Mouse (Mus musculus) midbrain, postnatal 0 days (tissue): ENCODE measurements around the gene 4933430I17Rik. TPM values are rescaled to one million over a fixed set of nuclear protein-coding genes. Genes with fewer than 3 reads are reported as not detected.
A peak's percentile ranks its signal among the peaks of the same experiment; 100 is the strongest.

Experiments
- ATAC-seq: fragments of 200-750 bp; cut with Nextera tagmentation; 2 replicates; pipeline ENCODE4 v1.8.0; 2017; ENCODE audit warnings: moderate number of reproducible peaks, mild to moderate bottlenecking, moderate TSS enrichment, moderate library complexity; ENCODE audit not compliant: low FRiP score
- DNase-seq: peaks from one replicate; pipeline ENCODE4 v3.0.0-alpha.2; 2015; ENCODE audit warnings: low spot score
- H3K27ac ChIP-seq: fragments of 300-500 bp; sonication (generic); 2 replicates; pipeline ENCODE4 v1.5.1; 2014; ENCODE audit warnings: low read depth, mild to moderate bottlenecking, low read length, mixed read lengths
- H3K27me3 ChIP-seq: fragments of 300-500 bp; sonication (generic); 2 replicates; pipeline ENCODE4 v1.6.1; 2014; ENCODE audit warnings: low read length, control low read depth, mixed read lengths; ENCODE audit not compliant: insufficient read depth
- H3K36me3 ChIP-seq: fragments of 300-500 bp; sonication (generic); 2 replicates; pipeline ENCODE4 v1.6.1; 2014; ENCODE audit warnings: low read length, control low read depth, mixed read lengths; ENCODE audit not compliant: insufficient read depth
- H3K4me1 ChIP-seq: fragments of 300-500 bp; sonication (generic); 2 replicates; pipeline ENCODE4 v1.6.1; 2014; ENCODE audit warnings: mild to moderate bottlenecking, control low read depth, antibody characterized with exemption, low read length, mixed read lengths; ENCODE audit not compliant: insufficient read depth
- H3K4me2 ChIP-seq: fragments of 300-500 bp; sonication (generic); 2 replicates; pipeline ENCODE4 v1.6.1; 2014; ENCODE audit warnings: low read depth, mild to moderate bottlenecking, low read length, mixed read lengths; ENCODE audit not compliant: poor library complexity, severe bottlenecking
- H3K4me3 ChIP-seq: fragments of 300-500 bp; sonication (generic); 2 replicates; pipeline ENCODE4 v1.5.1; 2014; ENCODE audit warnings: low read depth, mild to moderate bottlenecking, low read length, moderate library complexity
- H3K9ac ChIP-seq: fragments of 300-500 bp; sonication (generic); replicated peaks from 2 replicates; pipeline ENCODE4 v1.6.1; 2014; ENCODE audit warnings: mild to moderate bottlenecking, low read length, moderate library complexity, mixed read lengths; ENCODE audit not compliant: poor library complexity, severe bottlenecking
- H3K9me3 ChIP-seq: fragments of 300-500 bp; sonication (generic); 2 replicates; pipeline ENCODE4 v1.6.1; 2016; ENCODE audit warnings: low read length, control low read depth
- CTCF ChIP-seq: IDR thresholded peaks from 2 replicates; pipeline ENCODE4 v1.5.1; 2016; ENCODE audit warnings: antibody characterized with exemption, mild to moderate bottlenecking
- WGBS: fragments of 180-500 bp; shearing (Covaris S2); extraction: QIAGEN DNeasy Blood & Tissue Kit; methylation state at CpG from one replicate; pipeline ENCODE4 v1.1.7; 2014; 5-methylcytosine and 5-hydroxymethylcytosine counted together
- polyA plus RNA-seq: library from polyadenylated mRNA; unstranded; fragments of >200 nt; fragmentation: Nextera tagmentation; extraction: Ambion mirVana; gene quantifications from 2 replicates; pipeline ENCODE4 v1.2.1, GENCODE M21; 2015
- total RNA-seq: library from RNA; depleted of rRNA; stranded (reverse); fragments of >200 nt; gene quantifications from 2 replicates; pipeline ENCODE4 v1.2.3, GENCODE M21; 2014

Gene 4933430I17Rik
- total and polyA plus RNA-seq, 2 experiments from 2014 or later, result 0.38 to 0.80 TPM

- no peak for TF ChIP-seq CTCF
- Histone ChIP-seq H3K27me3 (no peaks in the 10 kb centered on the region), H3K9ac (no peak overlapping the region), H3K4me2 (peak overlapping the region; percentile 10; the same call in 1 of the 2 replicates), H3K4me1 (no peaks in the 10 kb centered on the region), H3K36me3 (no peaks in the 10 kb centered on the region), H3K4me3 (no peak overlapping the region), H3K9me3 (no peaks in the 10 kb centered on the region), H3K27ac (no peak overlapping the region)
- DNase-seq, result no peak
- no peak for ATAC-seq
- 42% methylated on average over 3 of the region's 3 CpGs for WGBS
Observed at GRCm38 (mm10) chr4:62561630-62562001, 36.4 kb downstream of the 4933430I17Rik start.

DNA sequence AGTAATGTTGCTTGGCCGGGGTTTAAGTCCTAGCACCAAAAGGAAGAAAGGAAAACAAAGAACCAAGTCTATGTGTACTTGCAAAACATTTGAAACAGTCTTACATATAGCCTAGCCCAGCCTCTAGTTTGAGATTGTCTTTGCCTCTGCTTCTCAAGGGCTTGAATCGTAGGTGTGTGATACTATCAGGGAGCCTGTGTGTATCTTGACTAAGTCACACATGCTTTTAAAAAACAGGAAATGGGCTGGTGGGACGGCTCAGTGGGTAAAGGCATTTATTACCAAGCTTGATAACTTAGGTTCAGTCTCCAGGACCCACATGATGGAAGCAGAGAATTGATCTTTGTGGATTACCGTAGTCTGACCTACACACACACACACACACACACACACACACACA lies 36.8 kb downstream of the 4933430I17Rik start:
- Histone ChIP-seq H3K9ac (no peak overlapping the region), H3K9me3 (no peaks in the 10 kb centered on the region), H3K27me3 (no peaks in the 10 kb centered on the region), H3K4me3 (no peak overlapping the region), H3K27ac (no peak overlapping the region), H3K4me2 (no peak overlapping the region), H3K4me1 (no peaks in the 10 kb centered on the region), H3K36me3 (no peaks in the 10 kb centered on the region)
- ATAC-seq (no peak), DNase-seq (no peak)
- WGBS, result 70% methylated on average over 4 of the region's 4 CpGs
- no peak for TF ChIP-seq CTCF

GRCm38 (mm10) chr4:62566530-62566929 lies 41.4 kb downstream of the 4933430I17Rik start:
- Histone ChIP-seq H3K4me3 (no peak overlapping the region), H3K27ac (no peak overlapping the region), H3K27me3 (no peaks in the 10 kb centered on the region), H3K9me3 (no peaks in the 10 kb centered on the region), H3K4me1 (no peaks in the 10 kb centered on the region), H3K9ac (no peak overlapping the region), H3K4me2 (no peak overlapping the region), H3K36me3 (no peaks in the 10 kb centered on the region)
- ATAC-seq (no peak), DNase-seq (no peak)
- 88% methylated on average over 4 of the region's 4 CpGs for WGBS
- TF ChIP-seq CTCF, result no peak

GRCm38 (mm10) chr4:62567696-62568095 lies 42.5 kb downstream of the 4933430I17Rik start:
- Histone ChIP-seq H3K4me1 (no peaks in the 10 kb centered on the region), H3K27ac (no peak overlapping the region), H3K36me3 (no peaks in the 10 kb centered on the region), H3K9me3 (no peaks in the 10 kb centered on the region), H3K4me3 (no peak overlapping the region), H3K9ac (no peak overlapping the region), H3K4me2 (no peak overlapping the region), H3K27me3 (no peaks in the 10 kb centered on the region)
- 83% methylated on average over 6 of the region's 6 CpGs for WGBS
- no peak for TF ChIP-seq CTCF
- ATAC-seq, result no peak
- no peak for DNase-seq

- H3K9me3 ChIP-seq, result no peaks in the 10 kb centered on the region
- WGBS, result 87% methylated on average over 1 of the region's 1 CpGs
- no peak for ATAC-seq
- H3K4me1 ChIP-seq, result no peaks in the 10 kb centered on the region
- no peak overlapping the region for H3K27ac ChIP-seq
- no peak overlapping the region for H3K4me2 ChIP-seq
- H3K4me3 ChIP-seq, result no peak overlapping the region
- H3K9ac ChIP-seq, result no peak overlapping the region
- TF ChIP-seq CTCF, result no peak
- H3K36me3 ChIP-seq, result no peaks in the 10 kb centered on the region
- no peaks in the 10 kb centered on the region for H3K27me3 ChIP-seq
- no peak for DNase-seq
Observed at GRCm38 (mm10) chr4:62568359-62568758, 43.2 kb downstream of the 4933430I17Rik start.

- ATAC-seq, result no peak
- H3K36me3 ChIP-seq, result no peaks in the 10 kb centered on the region
Observed at GRCm38 (mm10) chr4:62569603-62570002, 44.4 kb downstream of the 4933430I17Rik start.

More at GRCm38 (mm10) chr4:62569603-62570002, 44.4 kb downstream of the 4933430I17Rik start:
- Histone ChIP-seq H3K4me1 (no peaks in the 10 kb centered on the region), H3K9me3 (no peaks in the 10 kb centered on the region), H3K4me3 (no peak overlapping the region), H3K27me3 (no peaks in the 10 kb centered on the region), H3K9ac (no peak overlapping the region), H3K27ac (no peak overlapping the region), H3K4me2 (no peak overlapping the region)
- no peak for TF ChIP-seq CTCF
- DNase-seq, result no peak
- 96% methylated on average over 5 of the region's 5 CpGs for WGBS
